Mouse (Mus musculus) midbrain, postnatal 0 days (tissue): ENCODE measurements around the gene Sox2. TPM values are rescaled to one million over a fixed set of nuclear protein-coding genes. Genes with fewer than 3 reads are reported as not detected.

Experiments used
- ATAC-seq: fragments of 200-750 bp; cut with Nextera tagmentation; 2 replicates; pipeline ENCODE4 v1.8.0; 2017; ENCODE audit warnings: moderate number of reproducible peaks, mild to moderate bottlenecking, moderate TSS enrichment, moderate library complexity; ENCODE audit not compliant: low FRiP score
- DNase-seq: peaks from one replicate; pipeline ENCODE4 v3.0.0-alpha.2; 2015; ENCODE audit warnings: low spot score
- H3K27ac ChIP-seq: fragments of 300-500 bp; sonication (generic); 2 replicates; pipeline ENCODE4 v1.5.1; 2014; ENCODE audit warnings: low read depth, mild to moderate bottlenecking, low read length, mixed read lengths
- H3K27me3 ChIP-seq: fragments of 300-500 bp; sonication (generic); 2 replicates; pipeline ENCODE4 v1.6.1; 2014; ENCODE audit warnings: low read length, control low read depth, mixed read lengths; ENCODE audit not compliant: insufficient read depth
- H3K36me3 ChIP-seq: fragments of 300-500 bp; sonication (generic); 2 replicates; pipeline ENCODE4 v1.6.1; 2014; ENCODE audit warnings: low read length, control low read depth, mixed read lengths; ENCODE audit not compliant: insufficient read depth
- H3K4me1 ChIP-seq: fragments of 300-500 bp; sonication (generic); 2 replicates; pipeline ENCODE4 v1.6.1; 2014; ENCODE audit warnings: mild to moderate bottlenecking, control low read depth, antibody characterized with exemption, low read length, mixed read lengths; ENCODE audit not compliant: insufficient read depth
- H3K4me2 ChIP-seq: fragments of 300-500 bp; sonication (generic); 2 replicates; pipeline ENCODE4 v1.6.1; 2014; ENCODE audit warnings: low read depth, mild to moderate bottlenecking, low read length, mixed read lengths; ENCODE audit not compliant: poor library complexity, severe bottlenecking
- H3K4me3 ChIP-seq: fragments of 300-500 bp; sonication (generic); 2 replicates; pipeline ENCODE4 v1.5.1; 2014; ENCODE audit warnings: low read depth, mild to moderate bottlenecking, low read length, moderate library complexity
- H3K9ac ChIP-seq: fragments of 300-500 bp; sonication (generic); replicated peaks from 2 replicates; pipeline ENCODE4 v1.6.1; 2014; ENCODE audit warnings: mild to moderate bottlenecking, low read length, moderate library complexity, mixed read lengths; ENCODE audit not compliant: poor library complexity, severe bottlenecking
- H3K9me3 ChIP-seq: fragments of 300-500 bp; sonication (generic); 2 replicates; pipeline ENCODE4 v1.6.1; 2016; ENCODE audit warnings: low read length, control low read depth
- CTCF ChIP-seq: IDR thresholded peaks from 2 replicates; pipeline ENCODE4 v1.5.1; 2016; ENCODE audit warnings: antibody characterized with exemption, mild to moderate bottlenecking
- WGBS: fragments of 180-500 bp; shearing (Covaris S2); extraction: QIAGEN DNeasy Blood & Tissue Kit; methylation state at CpG from one replicate; pipeline ENCODE4 v1.1.7; 2014; 5-methylcytosine and 5-hydroxymethylcytosine counted together
- polyA plus RNA-seq: library from polyadenylated mRNA; unstranded; fragments of >200 nt; fragmentation: Nextera tagmentation; extraction: Ambion mirVana; gene quantifications from 2 replicates; pipeline ENCODE4 v1.2.1, GENCODE M21; 2015
- total RNA-seq: library from RNA; depleted of rRNA; stranded (reverse); fragments of >200 nt; gene quantifications from 2 replicates; pipeline ENCODE4 v1.2.3, GENCODE M21; 2014

Gene Sox2
- total and polyA plus RNA-seq, 2 experiments from 2014 or later: 29.7 to 79.1 TPM

DNA sequence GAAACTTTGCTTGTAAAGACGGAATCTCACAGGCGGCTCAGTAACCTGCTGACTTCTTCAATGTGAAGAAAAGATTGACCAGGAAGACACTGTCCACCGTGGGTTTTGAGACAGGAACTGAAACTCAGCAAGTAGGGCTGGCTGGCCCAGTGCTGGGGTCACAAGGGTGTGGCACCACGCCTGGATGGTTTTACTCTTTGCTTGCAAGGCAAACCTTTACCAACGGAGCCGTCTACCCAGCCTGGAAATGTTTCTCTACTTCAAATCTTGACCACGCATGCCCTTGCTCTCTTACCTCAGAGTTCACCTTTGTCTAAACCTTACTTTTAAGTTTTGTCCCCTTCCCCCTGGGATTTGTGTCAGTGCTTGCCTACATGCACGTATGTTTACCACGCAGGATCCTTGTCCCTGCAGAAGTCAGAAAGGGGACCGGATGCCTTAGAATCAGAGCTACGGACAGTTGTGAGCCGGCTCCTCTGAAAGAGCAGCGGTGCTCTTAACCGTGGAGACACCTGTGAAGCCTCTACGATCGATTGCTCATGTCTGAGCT, 25.4 kb upstream of the Sox2 start:
- H3K9me3 ChIP-seq: no peaks in the 10 kb centered on the region
- no peak overlapping the region for H3K27ac ChIP-seq
- H3K27me3 ChIP-seq: no peaks in the 10 kb centered on the region
- no peak overlapping the region for H3K4me3 ChIP-seq
- no peaks in the 10 kb centered on the region for H3K36me3 ChIP-seq
- no peak overlapping the region for H3K9ac ChIP-seq
- 91% methylated on average over 16 of the region's 16 CpGs for WGBS
- H3K4me1 ChIP-seq: no peaks in the 10 kb centered on the region
- DNase-seq (no peak), ATAC-seq (no peak)
- no peak overlapping the region for H3K4me2 ChIP-seq
- TF ChIP-seq CTCF: no peak

DNA sequence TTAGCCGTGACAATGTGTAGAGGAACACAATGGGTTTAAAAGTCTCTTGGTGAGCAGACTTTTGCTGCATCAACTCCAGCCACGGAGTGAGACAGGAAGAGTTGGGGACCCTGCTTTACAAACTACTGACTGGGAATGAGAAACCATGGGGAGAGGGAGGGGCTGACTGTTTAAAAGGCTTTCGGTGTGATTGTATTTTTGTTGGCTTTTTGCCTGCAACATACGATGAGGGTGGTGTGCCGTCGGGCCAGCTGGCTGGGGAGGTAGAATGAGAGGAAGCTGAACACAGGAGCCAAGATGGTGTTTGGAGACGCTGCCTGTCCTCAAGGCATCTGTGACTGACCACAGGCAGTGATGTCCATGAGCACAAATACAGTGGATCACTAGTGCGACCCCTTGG, 23.7 kb upstream of the Sox2 start:
- Histone ChIP-seq H3K9ac (no peak overlapping the region), H3K27ac (no peak overlapping the region), H3K4me2 (no peak overlapping the region), H3K4me1 (no peaks in the 10 kb centered on the region), H3K27me3 (no peaks in the 10 kb centered on the region), H3K9me3 (no peaks in the 10 kb centered on the region), H3K4me3 (no peak overlapping the region), H3K36me3 (no peaks in the 10 kb centered on the region)
- ATAC-seq (no peak), DNase-seq (no peak)
- WGBS: 70% methylated on average over 8 of the region's 8 CpGs
- TF ChIP-seq CTCF: no peak

DNA sequence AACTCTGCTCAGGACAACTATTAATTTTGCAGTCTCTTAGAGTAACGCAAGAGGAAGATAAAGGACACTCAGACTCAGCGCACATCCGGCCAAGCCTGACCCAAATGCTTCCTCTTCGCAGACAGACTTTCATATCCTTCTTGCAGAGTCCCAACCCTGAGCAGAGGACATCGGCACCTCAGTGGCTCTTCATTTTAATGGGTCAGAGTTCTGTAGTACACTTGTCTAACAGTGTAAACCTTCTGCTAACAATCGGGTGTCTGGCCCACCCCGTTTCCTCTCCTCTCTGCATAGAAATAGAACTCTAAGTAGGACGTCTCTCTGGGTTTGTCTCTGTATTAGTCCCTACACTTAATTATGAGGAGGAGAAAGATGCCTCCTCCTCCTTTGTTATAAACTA, 20.2 kb upstream of the Sox2 start:
- no peak for TF ChIP-seq CTCF
- WGBS: 34% methylated on average over 8 of the region's 8 CpGs
- H3K4me2 ChIP-seq: no peak overlapping the region
- ATAC-seq: no peak
- H3K9ac ChIP-seq: no peak overlapping the region
- H3K4me1 ChIP-seq: no peaks in the 10 kb centered on the region
- H3K27me3 ChIP-seq: no peaks in the 10 kb centered on the region
- DNase-seq: no peak
- no peak overlapping the region for H3K4me3 ChIP-seq
- H3K9me3 ChIP-seq: no peaks in the 10 kb centered on the region
- no peaks in the 10 kb centered on the region for H3K36me3 ChIP-seq
- no peak overlapping the region for H3K27ac ChIP-seq

DNA sequence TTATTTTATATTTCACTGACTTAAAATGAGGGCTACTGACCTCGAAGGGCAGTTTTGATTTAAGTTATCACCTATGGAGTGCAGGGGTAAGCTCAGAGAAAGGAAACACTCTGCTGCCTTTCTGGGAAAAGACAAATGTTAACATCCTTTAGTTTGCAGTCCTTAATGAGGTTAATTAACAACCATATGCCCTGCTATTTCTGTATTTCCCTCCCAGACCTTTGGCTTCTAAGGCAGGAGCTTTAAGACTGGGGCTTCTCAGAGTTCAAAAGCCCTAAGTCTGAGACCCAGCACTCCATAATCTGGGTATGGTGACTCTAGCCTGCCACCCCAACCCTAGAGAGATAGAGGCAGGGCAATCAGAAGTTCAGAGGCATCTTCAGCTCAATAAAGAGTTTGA, 19.5 kb upstream of the Sox2 start:
- no peak for ATAC-seq
- no peak for DNase-seq
- 57% methylated on average over 1 of the region's 1 CpGs for WGBS
- TF ChIP-seq CTCF: no peak
- Histone ChIP-seq H3K4me2 (no peak overlapping the region), H3K27me3 (no peaks in the 10 kb centered on the region), H3K4me3 (no peak overlapping the region), H3K36me3 (no peaks in the 10 kb centered on the region), H3K27ac (no peak overlapping the region), H3K9me3 (no peaks in the 10 kb centered on the region), H3K4me1 (no peaks in the 10 kb centered on the region), H3K9ac (no peak overlapping the region)

DNA sequence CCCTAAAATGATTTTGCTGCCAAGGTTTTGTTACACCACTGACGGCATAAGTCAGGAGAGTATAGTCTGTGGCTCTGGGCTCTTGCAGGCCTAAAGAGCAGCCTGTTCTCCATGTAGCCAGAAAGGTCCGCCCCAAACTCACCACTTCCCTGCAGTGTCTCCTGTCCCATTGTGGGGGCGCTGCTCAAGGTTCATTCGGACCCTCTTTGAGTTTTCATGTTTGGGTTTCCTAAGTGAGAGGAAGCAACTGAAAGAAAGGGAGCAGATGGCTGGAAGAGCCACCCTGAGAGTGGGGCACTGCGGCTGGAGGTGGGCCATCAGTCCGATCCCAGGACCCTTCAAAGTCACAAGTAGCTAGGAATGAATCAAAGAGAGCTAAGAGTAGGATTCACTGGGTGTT, 13.2 kb upstream of the Sox2 start:
- Histone ChIP-seq H3K4me2 (no peak overlapping the region), H3K4me1 (no peaks in the 10 kb centered on the region), H3K36me3 (no peaks in the 10 kb centered on the region), H3K4me3 (no peak overlapping the region), H3K27ac (peak overlapping the region; percentile 67; the same call in 1 of the 2 replicates), H3K9ac (no peak overlapping the region), H3K27me3 (0 out of 2 replicates have a peak, but pooled peaks cover 4% of the 10 kb centered on the region), H3K9me3 (no peaks in the 10 kb centered on the region)
- DNase-seq (no peak), ATAC-seq (no peak)
- TF ChIP-seq CTCF: peak; percentile 28
- WGBS: 54% methylated on average over 6 of the region's 6 CpGs

DNA sequence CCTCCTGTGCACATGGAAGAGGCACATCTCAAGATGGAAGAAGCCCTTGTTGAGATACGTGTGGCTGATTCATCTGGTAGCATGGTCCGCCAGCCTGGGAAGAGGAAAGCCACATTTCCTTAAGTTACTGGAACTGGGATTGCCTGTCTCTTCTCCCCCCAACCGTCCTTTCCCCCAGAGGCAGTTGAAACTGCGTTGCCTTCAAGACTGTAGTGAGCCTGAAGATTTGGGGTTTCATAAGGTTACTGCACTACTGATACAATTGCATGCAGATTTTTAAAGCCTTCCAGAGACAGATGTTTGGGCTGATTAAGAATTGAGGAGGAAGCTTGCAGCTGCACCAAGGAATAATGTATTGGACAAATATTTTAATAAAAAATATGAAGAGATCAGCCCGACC, 12.7 kb upstream of the Sox2 start:
- 25% methylated on average over 5 of the region's 5 CpGs for WGBS
- H3K36me3 ChIP-seq: no peaks in the 10 kb centered on the region
- ATAC-seq (no peak), DNase-seq (no peak)
- 0 out of 2 replicates have a peak overlapping the region, but pooled peaks have one; percentile 29 for H3K9ac ChIP-seq
- H3K27ac ChIP-seq: peak overlapping the region; percentile 67
- peaks cover 4% of the 10 kb centered on the region; the same call in 1 of the 2 replicates for H3K27me3 ChIP-seq
- H3K4me2 ChIP-seq: no peak overlapping the region
- no peak overlapping the region for H3K4me3 ChIP-seq
- H3K4me1 ChIP-seq: no peaks in the 10 kb centered on the region
- no peak for TF ChIP-seq CTCF
- H3K9me3 ChIP-seq: no peaks in the 10 kb centered on the region
